8 mouse cellular contexts compared by ENCODE assay signal in genomic region chr15:6238133-6238532, GRCm38 (mm10).
DNase-seq lines count a peak whose midpoint lies in the region; ATAC-seq and TF ChIP-seq lines count a peak whose summit lies in the region.

No protein-coding gene starts in this region.

- peak overlapping the region; percentile 67; the same call in 1 of the 2 replicates for H3K27ac ChIP-seq in embryonic facial prominence, embryonic 14.5 days (replicated peaks; ENCODE audit: low read depth, low read length)
- H3K27ac ChIP-seq in heart, embryonic 16.5 days (ENCODE audit: low read length), result 0 out of 2 replicates have a peak overlapping the region, but pooled peaks have one; percentile 55
- H3K27ac ChIP-seq in lung, embryonic 15.5 days, result no peak overlapping the region
- H3K27ac ChIP-seq in thymus, adult 2 months (ENCODE audit: control insufficient read depth, insufficient read depth, low read length), result no peak overlapping the region

- H3K9ac ChIP-seq in embryonic facial prominence, embryonic 14.5 days (ENCODE audit: low read depth, low read length), result no peak overlapping the region
- no peak overlapping the region for H3K9ac ChIP-seq in heart, embryonic 16.5 days (ENCODE audit: low read length)
- no peak overlapping the region for H3K9ac ChIP-seq in lung, embryonic 15.5 days

- H3K9me3 ChIP-seq in embryonic facial prominence, embryonic 14.5 days (ENCODE audit: control insufficient read depth, low read length), result no peaks in the 10 kb centered on the region
- H3K9me3 ChIP-seq in heart, embryonic 16.5 days (replicated peaks; ENCODE audit: control insufficient read depth, low read length), result no peaks in the 10 kb centered on the region
- no peaks in the 10 kb centered on the region for H3K9me3 ChIP-seq in lung, embryonic 15.5 days

- peaks cover 9% of the 10 kb centered on the region for H3K4me1 ChIP-seq in embryonic facial prominence, embryonic 14.5 days (ENCODE audit: control insufficient read depth, insufficient read depth, low read length)
- H3K4me1 ChIP-seq in heart, embryonic 16.5 days (ENCODE audit: control insufficient read depth, insufficient read depth, low read length), result 0 out of 2 replicates have a peak, but pooled peaks cover 3% of the 10 kb centered on the region
- 0 out of 2 replicates have a peak, but pooled peaks cover 5% of the 10 kb centered on the region for H3K4me1 ChIP-seq in lung, embryonic 15.5 days
- H3K4me1 ChIP-seq in thymus, adult 2 months (replicated peaks; ENCODE audit: control insufficient read depth, insufficient read depth, low read length), result no peaks in the 10 kb centered on the region

- H3K27me3 ChIP-seq in embryonic facial prominence, embryonic 14.5 days (replicated peaks; ENCODE audit: control insufficient read depth, insufficient read depth, low read length), result no peaks in the 10 kb centered on the region
- no peaks in the 10 kb centered on the region for H3K27me3 ChIP-seq in heart, embryonic 16.5 days (ENCODE audit: control insufficient read depth, insufficient read depth, low read length)
- H3K27me3 ChIP-seq in lung, embryonic 15.5 days, result no peaks in the 10 kb centered on the region
- H3K27me3 ChIP-seq in thymus, adult 2 months (ENCODE audit: control insufficient read depth, insufficient read depth, low read length), result no peaks in the 10 kb centered on the region

- WGBS in embryonic facial prominence, embryonic 14.5 days, result 3% methylated on average over 6 of the region's 6 CpGs
- WGBS in heart, embryonic 16.5 days, result under 1% methylated on average over 6 of the region's 6 CpGs
- 2% methylated on average over 6 of the region's 6 CpGs for WGBS in large intestine, adult 2 months
- WGBS in lung, embryonic 15.5 days, result 2% methylated on average over 6 of the region's 6 CpGs
- WGBS in thymus, adult 2 months, result 6% methylated on average over 6 of the region's 6 CpGs

- TF ChIP-seq POLR2A in thymus, adult 2 months (IDR thresholded peaks at IDR 0.05; ENCODE audit: control insufficient read depth, extremely low read depth, insufficient read depth, low read length, poor library complexity), result no peak

- no peak overlapping the region for H3K4me3 ChIP-seq in embryonic facial prominence, embryonic 14.5 days (ENCODE audit: low read depth, low read length)
- no peak overlapping the region for H3K4me3 ChIP-seq in heart, embryonic 16.5 days (ENCODE audit: low read length)
- no peak overlapping the region for H3K4me3 ChIP-seq in lung, embryonic 15.5 days
- H3K4me3 ChIP-seq in thymus, adult 2 months (ENCODE audit: control insufficient read depth, insufficient read depth, low read length), result no peak overlapping the region

- peak; percentile 75 for ATAC-seq in embryonic facial prominence, embryonic 14.5 days (ENCODE audit: low read depth)
- peak; percentile 69; the same call in 1 of the 2 replicates for ATAC-seq in heart, embryonic 16.5 days (replicated peaks; ENCODE audit: extremely low read depth, insufficient read depth, low FRiP score)
- ATAC-seq in lung, embryonic 15.5 days (ENCODE audit: borderline replicate concordance, extremely low read depth, low FRiP score, low TSS enrichment), result peak; percentile 77; the same call in 1 of the 2 replicates

- H3K36me3 ChIP-seq in embryonic facial prominence, embryonic 14.5 days (ENCODE audit: control insufficient read depth, insufficient read depth, low read length), result no peaks in the 10 kb centered on the region
- no peaks in the 10 kb centered on the region for H3K36me3 ChIP-seq in heart, embryonic 16.5 days (ENCODE audit: control insufficient read depth, insufficient read depth)
- H3K36me3 ChIP-seq in lung, embryonic 15.5 days, result no peaks in the 10 kb centered on the region
- no peaks in the 10 kb centered on the region for H3K36me3 ChIP-seq in thymus, adult 2 months (ENCODE audit: control insufficient read depth, insufficient read depth, low read length)

- peak; percentile 82; the same call in 1 of the 2 replicates for TF ChIP-seq CTCF in thymus, adult 2 months (IDR thresholded peaks at IDR 0.05; ENCODE audit: borderline replicate concordance, control insufficient read depth, extremely low read depth, insufficient read depth, low read length, poor library complexity)

- DNase-seq in 416B (ENCODE audit: low read depth), result peak; percentile 74
- DNase-seq in adrenal gland, postnatal 25 days, result peak; percentile 91
- DNase-seq in embryonic facial prominence, embryonic 14.5 days (ENCODE audit: low spot score), result peak; percentile 91
- DNase-seq in large intestine, adult 2 months (ENCODE audit: low read depth, low spot score), result peak; percentile 29
- DNase-seq in ovary, adult 18-20 months (ENCODE audit: low spot score), result peak; percentile 63
- DNase-seq in thymus, adult 2 months, result peak; percentile 61

- peak overlapping the region; percentile 6; the same call in 1 of the 2 replicates for H3K4me2 ChIP-seq in embryonic facial prominence, embryonic 14.5 days (ENCODE audit: low read depth, low read length)
- no peak overlapping the region for H3K4me2 ChIP-seq in heart, embryonic 16.5 days (ENCODE audit: low read depth, low read length)
- no peak overlapping the region for H3K4me2 ChIP-seq in lung, embryonic 15.5 days

Comparison
In these comparisons a context has a peak if more than half of its experiments do, and no peak if none do; other contexts are left out.
1. DNase-seq: peak in every context shown above with its lines; median percentile 91 in adrenal gland, postnatal 25 days; 91 in embryonic facial prominence, embryonic 14.5 days; 74 in 416B; 63 in ovary, adult 18-20 months; 61 in thymus, adult 2 months; 29 in large intestine, adult 2 months.
2. H3K27ac ChIP-seq: peak in embryonic facial prominence, embryonic 14.5 days (single experiment) and heart, embryonic 16.5 days (single experiment); none in lung, embryonic 15.5 days (single experiment) and thymus, adult 2 months (single experiment).
3. Peak in every context shown above with its lines, with median percentiles within 50 percentile points of each other: ATAC-seq.